8 mouse cellular contexts compared by ENCODE assay signal in the genomic region with DNA sequence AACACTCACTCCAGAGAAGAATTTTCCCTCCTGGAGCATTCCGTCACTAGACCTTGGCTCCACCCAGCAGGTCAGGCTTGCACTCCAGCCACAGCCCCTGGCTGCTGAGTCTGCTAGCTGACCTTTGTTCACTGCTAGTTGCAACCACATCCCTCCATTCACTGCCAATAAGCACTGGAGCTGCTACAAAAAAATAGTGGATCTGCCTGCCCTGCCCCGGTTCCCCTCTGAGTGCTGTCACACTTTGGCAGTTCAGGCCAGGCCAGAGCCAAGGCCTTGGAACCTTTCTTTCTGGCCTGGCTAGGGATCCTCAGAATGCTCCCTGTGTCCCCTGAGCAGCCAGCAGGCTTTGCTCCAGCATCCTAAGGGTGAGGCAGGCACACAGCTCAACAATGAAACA. TPM values are rescaled to one million over a fixed set of nuclear protein-coding genes. Genes with fewer than 3 reads are reported as not detected.
DNase-seq lines count a peak whose midpoint lies in the region; ATAC-seq lines count a peak whose summit lies in the region.

No protein-coding gene starts in this region.

- H3K4me2 ChIP-seq in embryonic facial prominence, embryonic 13.5 days: no peak overlapping the region

- peak; percentile 45 for DNase-seq in testis, postnatal 14 days (ENCODE audit: low spot score)
- DNase-seq in testis, postnatal 10 days (ENCODE audit: low spot score): no peak
- DNase-seq in heart, postnatal 25 days (ENCODE audit: low spot score): peak; percentile 57
- peak; percentile 11 for DNase-seq in ovary, postnatal 14 days (ENCODE audit: low spot score)
- DNase-seq in spleen, postnatal 10 days (ENCODE audit: low spot score in 2 of 2): no peak
- no peak for DNase-seq in neural tube, embryonic 10.5 days (ENCODE audit: extremely low spot score, low spot score)

- WGBS in embryonic facial prominence, embryonic 13.5 days: 45% methylated on average over 2 of the region's 2 CpGs

- H3K36me3 ChIP-seq in embryonic facial prominence, embryonic 13.5 days: no peaks in the 10 kb centered on the region; the same call in 1 of the 2 replicates

- no peaks in the 10 kb centered on the region for H3K27me3 ChIP-seq in embryonic facial prominence, embryonic 13.5 days

- 0 out of 2 replicates have a peak overlapping the region, but pooled peaks have one; percentile 6 for H3K9ac ChIP-seq in embryonic facial prominence, embryonic 13.5 days

- H3K9me3 ChIP-seq in embryonic facial prominence, embryonic 13.5 days: peaks cover 4% of the 10 kb centered on the region; the same call in 1 of the 2 replicates

- H3K27ac ChIP-seq in embryonic facial prominence, embryonic 13.5 days: no peak overlapping the region

- H3K4me1 ChIP-seq in embryonic facial prominence, embryonic 13.5 days: no peaks in the 10 kb centered on the region

- ATAC-seq in embryonic facial prominence, embryonic 13.5 days (ENCODE audit: insufficient number of reproducible peaks, insufficient read depth, low FRiP score, low TSS enrichment, low read depth): no peak
- ATAC-seq in granulocyte monocyte progenitor cell, adult 5-6 weeks (replicated peaks; ENCODE audit: poor library complexity, severe bottlenecking): no peak

- intact Hi-C loops in heart, postnatal 25 days (cut with DNase I): no loop called here

- H3K4me3 ChIP-seq in embryonic facial prominence, embryonic 13.5 days: no peak overlapping the region

RNA-seq across cellular contexts. Expression of a gene that starts 19.6 kb away (rescaled TPM):
- 550 and 557 TPM in 2 replicates for polyA plus RNA-seq in embryonic facial prominence, embryonic 13.5 days (2015; fragmentation: Nextera tagmentation; extraction: Ambion mirVana)
- 10 to 100 TPM; 64.6 to 73.5 TPM for total RNA-seq in heart, postnatal 25 days (2021)
- total RNA-seq in granulocyte monocyte progenitor cell, adult 5-6 weeks (2014; fragmentation: Nextera tagmentation): 259 and 278 TPM in 2 replicates
- 377 and 496 TPM in 2 replicates for total RNA-seq in granulocyte monocyte progenitor cell, adult 5-6 weeks (2017)

RNA-seq across cellular contexts. Expression of a gene that starts 20.1 kb away (rescaled TPM):
- 2,111 and 2,317 TPM in 2 replicates for polyA plus RNA-seq in embryonic facial prominence, embryonic 13.5 days (2015; fragmentation: Nextera tagmentation; extraction: Ambion mirVana)
- 100 to 1,000 TPM; 387 to 461 TPM for total RNA-seq in heart, postnatal 25 days (2021)
- 1,481 and 1,500 TPM in 2 replicates for total RNA-seq in granulocyte monocyte progenitor cell, adult 5-6 weeks (2014; fragmentation: Nextera tagmentation)
- 1,312 and 1,646 TPM in 2 replicates for total RNA-seq in granulocyte monocyte progenitor cell, adult 5-6 weeks (2017)

RNA-seq across cellular contexts. Expression of a gene that starts 33.9 kb away (rescaled TPM):
- 13.0 and 14.2 TPM in 2 replicates for polyA plus RNA-seq in embryonic facial prominence, embryonic 13.5 days (2015; fragmentation: Nextera tagmentation; extraction: Ambion mirVana)
- 10 to 100 TPM; 10.2 to 11.3 TPM for total RNA-seq in heart, postnatal 25 days (2021)
- 54.5 and 58.4 TPM in 2 replicates for total RNA-seq in granulocyte monocyte progenitor cell, adult 5-6 weeks (2014; fragmentation: Nextera tagmentation)
- total RNA-seq in granulocyte monocyte progenitor cell, adult 5-6 weeks (2017): 57.2 and 65.3 TPM in 2 replicates

RNA-seq across cellular contexts. Expression of a gene that starts 57.3 kb away (rescaled TPM):
- polyA plus RNA-seq in embryonic facial prominence, embryonic 13.5 days (2015; fragmentation: Nextera tagmentation; extraction: Ambion mirVana): 2.0 and 3.6 TPM in 2 replicates
- total RNA-seq in heart, postnatal 25 days (2021): under 1 TPM; 0.31 to 0.53 TPM
- total RNA-seq in granulocyte monocyte progenitor cell, adult 5-6 weeks (2014; fragmentation: Nextera tagmentation): not detected in 2 replicates
- total RNA-seq in granulocyte monocyte progenitor cell, adult 5-6 weeks (2017): 0.73 TPM in 1 of 2 replicates, not detected in the other

Comparison
In these comparisons a context has a peak if more than half of its experiments do, and no peak if none do; other contexts are left out.
1. DNase-seq: peak in testis, postnatal 14 days (single experiment), heart, postnatal 25 days (single experiment) and ovary, postnatal 14 days (single experiment); none in testis, postnatal 10 days (single experiment), spleen, postnatal 10 days (0 of 2) and neural tube, embryonic 10.5 days (single experiment).
2. RNA of a gene that starts 33.9 kb away (total RNA-seq): 54.5 to 65.3 TPM in granulocyte monocyte progenitor cell, adult 5-6 weeks; 10.2 to 11.3 TPM in heart, postnatal 25 days; every median in the first group is over 4 times any median in the second.